Mouse (Mus musculus): ENCODE results near the gene Tnp2.

GRCm38 (mm10) chr16:10805789-10806527 is 17.5 kb upstream of the Tnp2 start, which contains the start of gene Prm1:
- TF ChIP-seq CTCF (conservative IDR thresholded peaks at IDR 0.05; ENCODE audit: low read length) (no peak), POU5F1 (IDR thresholded peaks at IDR 0.05; ENCODE audit: borderline replicate concordance, low read length) (no peak)
